Mouse (Mus musculus) cerebellum, adult 11 months (tissue): ENCODE data around the gene Ptpn23.
A peak's percentile ranks its signal among the peaks of the same experiment; 100 is the strongest.
"Not testable (repeated sequence)": the region's sequence is repeated elsewhere in the genome, so short reads cannot be mapped to it uniquely, and the experiment has no call there.

ENCODE experiments used
- DNase-seq: peaks from one replicate; pipeline ENCODE4 v3.0.0; 2022

The Ptpn23 gene

GRCm38 (mm10) chr9:110408099-110408773, at the start of gene Ptpn23:
Ptpn23 (minus strand) TSS chr9:110408213.
- peak; percentile 93 for DNase-seq

- no peak for DNase-seq
Measured at GRCm38 (mm10) chr9:110452523-110452922, 44.5 kb upstream of the Ptpn23 start.

GRCm38 (mm10) chr9:110448857-110449617, 41.0 kb upstream of the Ptpn23 start:
- peak; percentile 62 for DNase-seq

GRCm38 (mm10) chr9:110448356-110448755, 40.3 kb upstream of the Ptpn23 start:
- no peak for DNase-seq

- DNase-seq: no peak
Measured at GRCm38 (mm10) chr9:110440559-110440958, 32.5 kb upstream of the Ptpn23 start.

- DNase-seq: no peak
Measured at GRCm38 (mm10) chr9:110440049-110440448, 32.0 kb upstream of the Ptpn23 start.

- DNase-seq: no peak
Measured at GRCm38 (mm10) chr9:110436041-110436440, 28.0 kb upstream of the Ptpn23 start.

GRCm38 (mm10) chr9:110433045-110433444, 25.0 kb upstream of the Ptpn23 start:
- DNase-seq: no peak

GRCm38 (mm10) chr9:110431241-110431640, 23.2 kb upstream of the Ptpn23 start:
- DNase-seq: no peak

- DNase-seq: no peak
Measured at GRCm38 (mm10) chr9:110419511-110420112, 11.6 kb upstream of the Ptpn23 start, which contains the start of gene Ngp. Ngp (plus strand) TSS chr9:110419747.

- DNase-seq: no peak
Measured at GRCm38 (mm10) chr9:110413785-110414184, 5.8 kb upstream of the Ptpn23 start.

GRCm38 (mm10) chr9:110412926-110413325, 4.9 kb upstream of the Ptpn23 start:
- no peak for DNase-seq

GRCm38 (mm10) chr9:110410908-110411887, 3.2 kb upstream of the Ptpn23 start:
- DNase-seq: peak; percentile 53

GRCm38 (mm10) chr9:110407311-110408098, 508 bp downstream of the Ptpn23 start:
- DNase-seq: no peak

GRCm38 (mm10) chr9:110403240-110403639, 4.8 kb downstream of the Ptpn23 start:
- not testable (repeated sequence) for DNase-seq

- no peak for DNase-seq
Measured at GRCm38 (mm10) chr9:110402731-110403130, 5.3 kb downstream of the Ptpn23 start.

- no peak for DNase-seq
Measured at GRCm38 (mm10) chr9:110400650-110401049, 7.4 kb downstream of the Ptpn23 start.

GRCm38 (mm10) chr9:110393295-110393694, 14.7 kb downstream of the Ptpn23 start:
- DNase-seq: no peak

GRCm38 (mm10) chr9:110390843-110391242, 17.2 kb downstream of the Ptpn23 start:
- no peak for DNase-seq

- DNase-seq: no peak
Measured at GRCm38 (mm10) chr9:110388011-110388410, 20.0 kb downstream of the Ptpn23 start.

GRCm38 (mm10) chr9:110384369-110384929, 23.6 kb downstream of the Ptpn23 start:
- DNase-seq: no peak
